Mouse (Mus musculus): Measurements from ENCODE around the gene Tmem97. TPM values are rescaled to one million over a fixed set of nuclear protein-coding genes. Genes with fewer than 3 reads are reported as not detected.

Gene Tmem97
- polyA plus RNA-seq, 1 experiment from 2014 or later = 44.0 TPM

DNA sequence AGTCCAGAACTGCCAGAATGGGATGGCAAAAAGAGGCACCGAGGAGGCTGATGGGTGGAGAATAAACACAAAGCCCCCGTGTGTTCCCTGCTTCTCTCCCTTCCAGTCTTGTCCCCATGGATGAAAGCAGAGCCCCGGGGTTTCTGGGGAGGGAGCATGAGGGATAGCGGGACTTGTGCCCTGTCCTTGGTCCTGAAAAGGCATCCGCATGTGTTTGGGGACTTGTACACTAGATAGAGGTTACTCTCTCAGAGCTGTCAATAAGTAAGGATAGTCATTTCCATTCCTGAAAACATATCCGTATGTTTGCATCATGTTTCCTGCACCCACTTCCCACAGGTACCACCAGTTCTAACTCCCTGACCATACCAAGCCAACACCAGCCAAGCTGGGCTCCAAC lies 54.7 kb downstream of the Tmem97 start:
- peak overlapping the region; percentile 93; the same call in 1 of the 2 replicates for H3K27ac ChIP-seq (ENCODE audit: low read depth, low read length)
- peak overlapping the region; percentile 86 for H3K9ac ChIP-seq (ENCODE audit: low read depth, low read length)
- H3K4me3 ChIP-seq (ENCODE audit: low read length) = peak overlapping the region; percentile 80
- peaks cover 18% of the 10 kb centered on the region for H3K4me1 ChIP-seq (ENCODE audit: control insufficient read depth, insufficient read depth, low read depth, low read length)
- WGBS = 7% methylated on average over 6 of the region's 6 CpGs
- H3K4me2 ChIP-seq (ENCODE audit: low read length) = peak overlapping the region; percentile 73
- ATAC-seq = no peak
- peaks cover 3% of the 10 kb centered on the region; the same call in 1 of the 2 replicates for H3K27me3 ChIP-seq (replicated peaks; ENCODE audit: control insufficient read depth, insufficient read depth, low read length)
- no peaks in the 10 kb centered on the region for H3K36me3 ChIP-seq (ENCODE audit: control insufficient read depth, insufficient read depth, low read length)
- no peaks in the 10 kb centered on the region for H3K9me3 ChIP-seq (ENCODE audit: control insufficient read depth, low read length)

Other genes starting within 250 kb of the Tmem97 start
- gene Spag5, start 249.2 kb downstream of the Tmem97 start, polyA plus RNA-seq (2015; fragmentation: Nextera tagmentation; extraction: Ambion mirVana) = 10.5 and 11.2 TPM in 2 replicates
- gene Aldoc, start 227.8 kb downstream of the Tmem97 start, polyA plus RNA-seq (2015; fragmentation: Nextera tagmentation; extraction: Ambion mirVana) = 390 and 562 TPM in 2 replicates
- 101 and 107 TPM in 2 replicates for gene Pigs, start 222.4 kb downstream of the Tmem97 start, polyA plus RNA-seq (2015; fragmentation: Nextera tagmentation; extraction: Ambion mirVana)
- gene Unc119, start 207.3 kb downstream of the Tmem97 start, polyA plus RNA-seq (2015; fragmentation: Nextera tagmentation; extraction: Ambion mirVana) = 86.5 and 91.1 TPM in 2 replicates
- not detected in 2 replicates for gene Foxn1, start 164.2 kb downstream of the Tmem97 start, polyA plus RNA-seq (2015; fragmentation: Nextera tagmentation; extraction: Ambion mirVana)
- not detected in 2 replicates for gene Slc13a2, start 128.6 kb downstream of the Tmem97 start, polyA plus RNA-seq (2015; fragmentation: Nextera tagmentation; extraction: Ambion mirVana)
- gene Slc46a1, start 85.1 kb downstream of the Tmem97 start, polyA plus RNA-seq (2015; fragmentation: Nextera tagmentation; extraction: Ambion mirVana) = 27.8 and 31.1 TPM in 2 replicates
- 43.5 and 51.3 TPM in 2 replicates for gene Sarm1, start 53.0 kb downstream of the Tmem97 start, polyA plus RNA-seq (2015; fragmentation: Nextera tagmentation; extraction: Ambion mirVana)
- 150 and 176 TPM in 2 replicates for gene Vtn, start 51.7 kb downstream of the Tmem97 start, polyA plus RNA-seq (2015; fragmentation: Nextera tagmentation; extraction: Ambion mirVana)
- gene Sebox, start 47.3 kb downstream of the Tmem97 start, polyA plus RNA-seq (2015; fragmentation: Nextera tagmentation; extraction: Ambion mirVana) = 0.11 and 0.20 TPM in 2 replicates
- 87.9 and 95.5 TPM in 2 replicates for gene Tmem199, start 38.6 kb downstream of the Tmem97 start, polyA plus RNA-seq (2015; fragmentation: Nextera tagmentation; extraction: Ambion mirVana)
- 189 and 196 TPM in 2 replicates for gene Poldip2, start 38.6 kb downstream of the Tmem97 start, polyA plus RNA-seq (2015; fragmentation: Nextera tagmentation; extraction: Ambion mirVana)
- gene Tnfaip1, start 14.4 kb downstream of the Tmem97 start, polyA plus RNA-seq (2015; fragmentation: Nextera tagmentation; extraction: Ambion mirVana) = 69.3 and 70.8 TPM in 2 replicates
- 118 and 124 TPM in 2 replicates for gene Ift20, start 14.4 kb downstream of the Tmem97 start, polyA plus RNA-seq (2015; fragmentation: Nextera tagmentation; extraction: Ambion mirVana)
- 19.4 and 20.7 TPM in 2 replicates for gene Nlk, start 146.6 kb upstream of the Tmem97 start, polyA plus RNA-seq (2015; fragmentation: Nextera tagmentation; extraction: Ambion mirVana)
- gene Ccnq, start 201.0 kb upstream of the Tmem97 start, polyA plus RNA-seq (2015; fragmentation: Nextera tagmentation; extraction: Ambion mirVana) = 29.0 and 29.6 TPM in 2 replicates

Measured in hindbrain, embryonic 16.5 days (tissue).